Mouse (Mus musculus) liver, embryonic 16.5 days (tissue): ENCODE results near the gene Mafg. TPM values are rescaled to one million over a fixed set of nuclear protein-coding genes. Genes with fewer than 3 reads are reported as not detected.
A peak's percentile ranks its signal among the peaks of the same experiment; 100 is the strongest.

ENCODE experiments used
- ATAC-seq: fragments of 200-750 bp; cut with Nextera tagmentation; 2 replicates; pipeline ENCODE4 v1.8.0; 2017; ENCODE audit warnings: low read depth, mild to moderate bottlenecking, moderate number of reproducible peaks, moderate library complexity
- H3K27ac ChIP-seq: fragments of 300-500 bp; sonication (generic); 2 replicates; pipeline ENCODE4 v1.5.1; 2014; ENCODE audit warnings: mild to moderate bottlenecking, low read length
- H3K27me3 ChIP-seq: fragments of 300-500 bp; sonication (generic); 2 replicates; pipeline ENCODE4 v1.6.1; 2014; ENCODE audit warnings: low read depth, low read length, mixed read lengths; ENCODE audit not compliant: control insufficient read depth, insufficient read depth
- H3K36me3 ChIP-seq: fragments of 300-500 bp; sonication (generic); 2 replicates; pipeline ENCODE4 v1.6.1; 2014; ENCODE audit warnings: mild to moderate bottlenecking; ENCODE audit not compliant: control insufficient read depth, insufficient read depth
- H3K4me1 ChIP-seq: fragments of 300-500 bp; sonication (generic); 2 replicates; pipeline ENCODE4 v1.6.1; 2014; ENCODE audit warnings: low read depth, low read length, mixed read lengths; ENCODE audit not compliant: control insufficient read depth
- H3K4me2 ChIP-seq: fragments of 300-500 bp; sonication (generic); 2 replicates; pipeline ENCODE4 v1.6.1; 2014; ENCODE audit warnings: low read depth, low read length, mixed read lengths
- H3K4me3 ChIP-seq: fragments of 300-500 bp; sonication (generic); 2 replicates; pipeline ENCODE4 v1.5.1; 2014; ENCODE audit warnings: low read depth, mild to moderate bottlenecking, low read length
- H3K9ac ChIP-seq: fragments of 300-500 bp; sonication (generic); 2 replicates; pipeline ENCODE4 v1.6.1; 2014; ENCODE audit warnings: low read depth, low read length
- H3K9me3 ChIP-seq: fragments of 300-500 bp; sonication (generic); replicated peaks from 2 replicates; pipeline ENCODE4 v1.6.1; 2016; ENCODE audit warnings: low read length; ENCODE audit not compliant: control insufficient read depth
- WGBS: fragments of 180-500 bp; shearing (Covaris S2); extraction: QIAGEN DNeasy Blood & Tissue Kit; methylation state at CpG from one replicate; pipeline ENCODE4 v1.1.7; 2014; ENCODE audit not compliant: insufficient replicate concordance; 5-methylcytosine and 5-hydroxymethylcytosine counted together
- polyA plus RNA-seq: library from polyadenylated mRNA; unstranded; fragments of >200 nt; fragmentation: Nextera tagmentation; extraction: Ambion mirVana; gene quantifications from 2 replicates; pipeline ENCODE4 v1.2.1, GENCODE M21; 2015

Gene Mafg
- polyA plus RNA-seq, 1 experiment from 2014 or later = 30.9 TPM

DNA sequence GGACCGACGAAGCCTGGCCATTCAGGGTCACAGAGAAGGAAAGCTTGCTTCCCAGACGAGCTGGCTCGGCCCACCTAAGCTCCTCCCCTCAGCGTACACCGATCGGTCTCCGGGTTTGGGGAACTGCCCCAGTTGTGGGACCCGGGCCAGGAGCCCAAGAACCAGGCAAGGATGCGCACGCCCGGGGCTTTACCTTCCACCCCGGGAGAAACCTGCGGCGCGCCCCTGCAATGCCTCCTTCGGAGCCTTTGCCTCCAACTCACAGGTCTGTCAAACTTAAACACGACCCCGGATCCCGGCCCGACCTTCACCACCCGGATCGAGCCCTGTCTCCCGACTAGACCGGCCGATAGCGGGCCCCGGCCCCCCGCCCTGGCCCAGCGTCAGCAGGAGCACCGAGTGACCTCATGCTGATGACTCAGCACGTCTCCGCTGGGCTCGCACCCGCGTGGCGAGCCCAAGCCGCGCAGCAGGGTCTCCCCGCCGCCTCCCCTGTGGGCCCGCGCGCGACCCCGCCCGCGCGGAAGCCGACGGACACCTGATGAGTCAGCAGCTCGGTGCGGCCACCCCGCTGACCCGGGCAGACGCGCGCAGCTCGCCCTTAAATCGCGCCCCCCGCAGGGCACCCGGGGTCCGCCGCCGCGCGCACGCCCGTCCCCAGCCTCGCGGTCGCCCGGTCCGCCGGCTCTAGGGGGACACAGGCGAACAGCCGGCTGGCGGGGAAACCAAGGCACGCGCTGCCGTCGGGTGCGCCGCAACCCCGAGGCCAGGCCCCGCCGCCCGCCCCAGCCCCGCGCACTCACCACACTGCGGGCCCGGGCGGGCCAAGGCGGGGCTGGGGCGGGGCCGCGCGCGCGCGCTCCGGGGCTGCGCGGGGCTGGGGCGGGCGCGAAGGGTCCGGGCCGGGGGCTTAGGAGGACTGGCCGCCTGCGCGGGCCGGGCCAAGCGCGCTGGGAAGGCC is 561 bp downstream of the Mafg start:
- H3K4me3 ChIP-seq = peak overlapping the region; percentile 84
- peak overlapping the region; percentile 97 for H3K9ac ChIP-seq
- peak; percentile 73 for ATAC-seq
- no peaks in the 10 kb centered on the region for H3K9me3 ChIP-seq
- H3K4me1 ChIP-seq = peaks cover 50% of the 10 kb centered on the region
- H3K27ac ChIP-seq = peak overlapping the region; percentile 100
- peak overlapping the region; percentile 94 for H3K4me2 ChIP-seq
- peaks cover 5% of the 10 kb centered on the region for H3K36me3 ChIP-seq
- under 1% methylated on average over 96 of the region's 116 CpGs for WGBS
- H3K27me3 ChIP-seq = no peaks in the 10 kb centered on the region

- H3K9ac ChIP-seq = peak overlapping the region; percentile 97
- H3K4me3 ChIP-seq = peak overlapping the region; percentile 84
- peaks cover 8% of the 10 kb centered on the region for H3K36me3 ChIP-seq
- H3K27me3 ChIP-seq = no peaks in the 10 kb centered on the region
- ATAC-seq = peak; percentile 31
- peak overlapping the region; percentile 100 for H3K27ac ChIP-seq
- H3K4me2 ChIP-seq = peak overlapping the region; percentile 94
- H3K9me3 ChIP-seq = no peaks in the 10 kb centered on the region
- peaks cover 58% of the 10 kb centered on the region for H3K4me1 ChIP-seq
- 33% methylated on average over 4 of the region's 4 CpGs for WGBS
Measured at GRCm38 (mm10) chr11:120631726-120632448, 1.5 kb downstream of the Mafg start.

DNA sequence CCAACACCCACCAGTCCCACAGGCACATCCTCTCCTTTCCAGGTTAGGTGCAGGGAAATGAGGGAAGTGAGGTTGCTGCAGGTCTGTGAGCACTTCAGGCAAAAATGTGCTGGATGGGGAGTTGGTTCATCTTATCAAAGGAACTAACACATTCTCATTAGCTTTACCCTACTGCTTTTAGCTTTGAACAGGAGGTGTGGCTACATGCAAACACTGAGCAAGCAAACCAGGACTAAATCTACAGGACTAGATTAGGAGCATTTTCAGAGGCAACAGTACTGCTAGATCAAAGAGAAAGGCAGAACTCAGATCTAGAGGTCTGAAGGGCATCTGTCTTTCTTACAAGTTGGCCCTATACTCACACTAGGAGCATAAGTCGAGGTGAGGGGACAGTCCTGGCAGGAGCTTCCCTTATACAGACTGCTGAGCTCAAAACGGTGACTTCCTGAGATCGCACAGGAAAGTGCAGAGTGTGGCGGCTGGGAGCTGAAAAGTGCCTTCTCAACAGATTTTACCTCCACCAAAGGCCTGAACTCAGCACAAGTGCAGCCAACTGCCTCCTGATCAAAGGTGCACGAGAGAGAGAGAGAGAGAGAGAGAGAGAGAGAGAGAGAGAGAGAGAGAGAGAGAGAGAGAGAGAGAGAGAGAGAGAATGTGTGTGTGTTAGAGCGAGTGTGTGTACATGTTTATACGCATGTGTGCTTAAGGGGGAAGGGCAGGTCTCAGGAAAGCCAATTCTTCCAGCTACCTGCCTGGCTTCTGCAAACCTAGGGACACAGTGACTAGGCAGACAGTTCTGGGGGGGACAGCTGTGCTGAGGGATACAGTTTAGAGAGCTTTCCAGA is 2.3 kb downstream of the Mafg start:
- H3K4me2 ChIP-seq = peak overlapping the region; percentile 94
- ATAC-seq = no peak
- peak overlapping the region; percentile 84 for H3K4me3 ChIP-seq
- peak overlapping the region; percentile 100 for H3K27ac ChIP-seq
- peak overlapping the region; percentile 97 for H3K9ac ChIP-seq
- no peaks in the 10 kb centered on the region for H3K27me3 ChIP-seq
- H3K4me1 ChIP-seq = peaks cover 66% of the 10 kb centered on the region
- H3K9me3 ChIP-seq = no peaks in the 10 kb centered on the region
- H3K36me3 ChIP-seq = peaks cover 8% of the 10 kb centered on the region
- 6% methylated on average over 7 of the region's 7 CpGs for WGBS

- peak overlapping the region; percentile 97 for H3K9ac ChIP-seq
- ATAC-seq = peak; percentile 40
- no peaks in the 10 kb centered on the region for H3K27me3 ChIP-seq
- no peaks in the 10 kb centered on the region for H3K9me3 ChIP-seq
- WGBS = 14% methylated on average over 5 of the region's 5 CpGs
- peak overlapping the region; percentile 84 for H3K4me3 ChIP-seq
- H3K36me3 ChIP-seq = peaks cover 8% of the 10 kb centered on the region
- H3K4me2 ChIP-seq = peak overlapping the region; percentile 94
- H3K4me1 ChIP-seq = peaks cover 72% of the 10 kb centered on the region
- H3K27ac ChIP-seq = peak overlapping the region; percentile 100
Measured at GRCm38 (mm10) chr11:120630401-120630871, 3.0 kb downstream of the Mafg start.

- Histone ChIP-seq H3K36me3 (peaks cover 8% of the 10 kb centered on the region), H3K4me1 (peaks cover 77% of the 10 kb centered on the region), H3K9ac (peak overlapping the region; percentile 97), H3K27me3 (no peaks in the 10 kb centered on the region), H3K4me3 (peak overlapping the region; percentile 84), H3K9me3 (no peaks in the 10 kb centered on the region), H3K27ac (peak overlapping the region; percentile 100), H3K4me2 (peak overlapping the region; percentile 94)
- WGBS = 9% methylated on average over 7 of the region's 7 CpGs
- peak; percentile 54 for ATAC-seq
Measured at GRCm38 (mm10) chr11:120629911-120630310, 3.5 kb downstream of the Mafg start.

DNA sequence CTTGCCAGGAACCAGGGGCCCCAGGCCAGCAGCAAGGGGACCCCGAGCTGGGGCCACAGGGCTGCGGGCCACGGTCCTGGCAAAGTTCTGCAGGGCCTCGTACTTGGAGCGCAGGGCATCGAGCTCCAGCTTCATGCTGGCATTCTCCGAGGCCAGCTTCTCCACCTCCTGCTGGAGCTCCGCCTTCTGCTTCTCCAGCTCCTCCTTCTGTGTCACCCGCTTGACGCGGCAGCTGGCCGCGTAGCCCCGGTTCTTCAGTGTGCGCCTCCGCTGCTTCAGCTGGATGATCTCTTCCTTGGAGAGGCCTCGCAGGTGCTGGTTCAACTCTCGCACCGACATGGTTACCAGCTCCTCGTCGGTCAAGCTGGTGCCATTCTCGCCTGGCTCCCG is 4.1 kb downstream of the Mafg start:
- H3K27me3 ChIP-seq = no peaks in the 10 kb centered on the region
- ATAC-seq = peak; percentile 7; the same call in 1 of the 2 replicates
- peak overlapping the region; percentile 97 for H3K9ac ChIP-seq
- peak overlapping the region; percentile 94 for H3K4me2 ChIP-seq
- peak overlapping the region; percentile 100 for H3K27ac ChIP-seq
- H3K4me3 ChIP-seq = peak overlapping the region; percentile 84
- WGBS = 27% methylated on average over 23 of the region's 23 CpGs
- H3K4me1 ChIP-seq = peaks cover 76% of the 10 kb centered on the region
- H3K9me3 ChIP-seq = no peaks in the 10 kb centered on the region
- H3K36me3 ChIP-seq = peaks cover 8% of the 10 kb centered on the region

GRCm38 (mm10) chr11:120628601-120629340 is 4.6 kb downstream of the Mafg start:
- H3K27ac ChIP-seq = peak overlapping the region; percentile 100
- no peak for ATAC-seq

More at GRCm38 (mm10) chr11:120628601-120629340, 4.6 kb downstream of the Mafg start:
- 82% methylated on average over 23 of the region's 23 CpGs for WGBS
- Histone ChIP-seq H3K27me3 (no peaks in the 10 kb centered on the region), H3K4me2 (peak overlapping the region; percentile 94), H3K9me3 (no peaks in the 10 kb centered on the region), H3K9ac (peak overlapping the region; percentile 97), H3K4me1 (peaks cover 74% of the 10 kb centered on the region), H3K4me3 (peak overlapping the region; percentile 84), H3K36me3 (peaks cover 8% of the 10 kb centered on the region)
